Mouse (Mus musculus) kidney, embryonic 14.5 days (tissue): ENCODE measurements around the gene Foxc1. TPM values are rescaled to one million over a fixed set of nuclear protein-coding genes. Genes with fewer than 3 reads are reported as not detected.
A peak's percentile ranks its signal among the peaks of the same experiment; 100 is the strongest.

Experiments used
- ATAC-seq: fragments of 200-750 bp; cut with Nextera tagmentation; 2 replicates; pipeline ENCODE4 v1.8.0; 2017; ENCODE audit warnings: moderate number of reproducible peaks, mild to moderate bottlenecking, moderate TSS enrichment, moderate library complexity; ENCODE audit not compliant: low FRiP score, low TSS enrichment
- H3K27ac ChIP-seq: fragments of 300-500 bp; sonication (generic); 2 replicates; pipeline ENCODE4 v1.5.1; 2014; ENCODE audit warnings: low read depth, mild to moderate bottlenecking, low read length, moderate library complexity, mixed read lengths
- H3K27me3 ChIP-seq: fragments of 300-500 bp; sonication (generic); 2 replicates; pipeline ENCODE4 v1.6.1; 2014; ENCODE audit warnings: mild to moderate bottlenecking, low read length; ENCODE audit not compliant: control insufficient read depth, insufficient read depth
- H3K36me3 ChIP-seq: fragments of 300-500 bp; sonication (generic); 2 replicates; pipeline ENCODE4 v1.6.1; 2014; ENCODE audit warnings: low read length, mixed read lengths; ENCODE audit not compliant: control insufficient read depth, insufficient read depth
- H3K4me1 ChIP-seq: fragments of 300-500 bp; sonication (generic); 2 replicates; pipeline ENCODE4 v1.6.1; 2014; ENCODE audit warnings: low read length, mixed read lengths; ENCODE audit not compliant: control insufficient read depth, insufficient read depth
- H3K4me2 ChIP-seq: fragments of 300-500 bp; sonication (generic); replicated peaks from 2 replicates; pipeline ENCODE4 v1.6.1; 2014; ENCODE audit warnings: low read depth, mild to moderate bottlenecking, low read length
- H3K4me3 ChIP-seq: fragments of 300-500 bp; sonication (generic); 2 replicates; pipeline ENCODE4 v1.5.1; 2014; ENCODE audit warnings: mild to moderate bottlenecking, low read length
- H3K9ac ChIP-seq: fragments of 300-500 bp; sonication (generic); 2 replicates; pipeline ENCODE4 v1.6.1; 2014; ENCODE audit warnings: low read depth, mild to moderate bottlenecking, low read length, moderate library complexity
- H3K9me3 ChIP-seq: fragments of 300-500 bp; sonication (generic); 2 replicates; pipeline ENCODE4 v1.6.1; 2016; ENCODE audit warnings: low read length; ENCODE audit not compliant: control insufficient read depth
- WGBS: fragments of 180-500 bp; shearing (Covaris S2); extraction: QIAGEN DNeasy Blood & Tissue Kit; methylation state at CpG from one replicate; pipeline ENCODE4 v1.1.7; 2014; 5-methylcytosine and 5-hydroxymethylcytosine counted together
- polyA plus RNA-seq: library from polyadenylated mRNA; unstranded; fragments of >200 nt; fragmentation: Nextera tagmentation; extraction: Ambion mirVana; gene quantifications from 2 replicates; pipeline ENCODE4 v1.2.1, GENCODE M21; 2014

Foxc1 gene
- polyA plus RNA-seq, 1 experiment from 2014 or later = 9.9 TPM

DNA sequence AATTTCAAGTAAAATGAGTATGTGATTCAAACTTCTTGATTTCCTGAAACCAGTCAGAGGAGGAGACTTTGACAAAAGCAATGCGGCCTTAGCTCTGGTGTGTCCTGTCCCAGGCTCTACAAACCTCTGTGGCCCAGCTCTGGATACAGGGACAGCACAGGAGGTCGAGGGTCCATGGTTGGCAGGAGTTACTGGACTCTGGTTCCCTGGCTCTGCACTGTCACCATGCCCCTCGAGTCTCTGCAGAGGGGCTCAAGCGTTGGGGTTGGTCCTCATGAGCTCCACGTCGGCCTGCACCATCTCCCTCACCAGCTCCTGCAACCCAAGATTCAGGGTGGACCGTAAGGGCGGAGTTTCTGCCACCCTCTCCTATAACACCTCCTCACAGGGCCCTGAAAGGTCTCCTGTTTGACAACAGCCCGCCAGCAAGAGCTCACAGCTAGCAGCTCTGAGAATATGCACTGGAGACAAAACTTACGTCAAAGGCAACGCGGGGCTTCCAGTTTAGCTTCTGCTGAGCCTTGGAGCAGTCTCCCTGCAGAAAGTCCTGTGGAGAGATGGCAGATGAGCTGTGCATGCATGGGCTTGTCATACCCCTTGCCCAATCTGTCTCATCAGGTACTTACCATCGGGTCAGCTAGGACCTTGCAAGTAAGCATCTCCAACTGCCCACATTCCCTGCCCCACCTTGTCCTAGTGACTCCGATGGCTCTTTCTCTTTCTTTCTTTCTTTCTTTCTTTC lies 13.4 kb downstream of the Foxc1 start:
- Histone ChIP-seq H3K36me3 (no peaks in the 10 kb centered on the region), H3K9ac (no peak overlapping the region), H3K4me3 (no peak overlapping the region), H3K4me1 (peaks cover 69% of the 10 kb centered on the region), H3K27me3 (no peaks in the 10 kb centered on the region), H3K27ac (no peak overlapping the region), H3K4me2 (no peak overlapping the region; the same call in 1 of the 2 replicates), H3K9me3 (no peaks in the 10 kb centered on the region)
- 36% methylated on average over 14 of the region's 14 CpGs for WGBS
- ATAC-seq = no peak

DNA sequence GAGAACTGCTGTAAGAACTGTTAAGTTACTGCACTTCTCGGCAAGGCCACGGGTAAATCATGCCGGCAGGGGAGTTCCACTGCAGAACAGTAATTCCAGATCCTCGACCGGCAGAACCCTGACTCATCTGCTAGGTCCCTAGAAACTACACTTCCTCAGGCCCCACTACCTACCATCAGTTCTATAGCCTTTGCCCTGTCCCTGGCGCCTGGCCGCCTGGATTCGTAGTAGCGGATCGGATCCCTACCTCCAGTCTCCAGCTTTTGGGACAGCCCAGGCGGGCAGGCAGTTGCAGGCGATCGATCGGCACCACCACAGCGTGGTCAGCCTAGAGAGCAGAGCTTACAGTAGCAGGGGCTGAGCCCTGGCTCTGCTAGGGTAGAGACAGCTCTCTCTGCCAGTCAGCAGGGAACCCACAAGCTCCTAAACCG lies 14.2 kb downstream of the Foxc1 start:
- peak; percentile 24; the same call in 1 of the 2 replicates for ATAC-seq
- H3K4me2 ChIP-seq = peak overlapping the region; percentile 38
- H3K4me3 ChIP-seq = 0 out of 2 replicates have a peak overlapping the region, but pooled peaks have one; percentile 1
- 5% methylated on average over 16 of the region's 16 CpGs for WGBS
- H3K27ac ChIP-seq = no peak overlapping the region
- H3K4me1 ChIP-seq = peaks cover 61% of the 10 kb centered on the region
- H3K27me3 ChIP-seq = no peaks in the 10 kb centered on the region
- 0 out of 2 replicates have a peak overlapping the region, but pooled peaks have one; percentile 36 for H3K9ac ChIP-seq
- no peaks in the 10 kb centered on the region for H3K9me3 ChIP-seq
- no peaks in the 10 kb centered on the region for H3K36me3 ChIP-seq

- Histone ChIP-seq H3K4me2 (peak overlapping the region; percentile 38), H3K9me3 (no peaks in the 10 kb centered on the region), H3K27me3 (no peaks in the 10 kb centered on the region), H3K9ac (0 out of 2 replicates have a peak overlapping the region, but pooled peaks have one; percentile 36), H3K4me1 (peaks cover 57% of the 10 kb centered on the region), H3K4me3 (0 out of 2 replicates have a peak overlapping the region, but pooled peaks have one; percentile 1), H3K27ac (no peak overlapping the region), H3K36me3 (no peaks in the 10 kb centered on the region)
- no peak for ATAC-seq
- WGBS = 23% methylated on average over 6 of the region's 6 CpGs
Observed at GRCm38 (mm10) chr13:31821050-31821449, 14.6 kb downstream of the Foxc1 start.

DNA sequence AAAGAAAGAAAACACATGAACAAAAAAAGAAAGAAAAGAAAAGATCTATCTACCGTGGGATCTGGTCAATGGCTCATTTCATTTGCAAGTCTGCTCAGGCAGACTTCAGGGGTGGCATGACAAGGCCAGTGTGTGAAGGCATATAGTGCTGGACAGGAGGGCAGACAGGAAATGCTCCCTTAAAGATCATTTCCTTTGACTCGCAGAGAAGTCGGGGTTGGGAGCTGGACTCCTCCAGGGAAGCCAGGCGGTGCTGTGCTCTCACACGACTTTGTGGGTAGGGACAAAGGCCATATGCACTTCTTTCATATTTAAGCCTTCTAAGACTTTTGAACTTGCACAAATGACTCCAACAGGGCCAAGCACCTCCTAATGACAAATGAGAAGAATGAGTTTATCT lies 16.9 kb downstream of the Foxc1 start:
- Histone ChIP-seq H3K27ac (no peak overlapping the region), H3K4me1 (peaks cover 49% of the 10 kb centered on the region), H3K9ac (no peak overlapping the region), H3K9me3 (no peaks in the 10 kb centered on the region), H3K4me2 (no peak overlapping the region), H3K4me3 (no peak overlapping the region), H3K27me3 (no peaks in the 10 kb centered on the region), H3K36me3 (no peaks in the 10 kb centered on the region)
- ATAC-seq = no peak
- WGBS = 18% methylated on average over 5 of the region's 5 CpGs

GRCm38 (mm10) chr13:31825180-31825579 lies 18.7 kb downstream of the Foxc1 start:
- Histone ChIP-seq H3K9me3 (no peaks in the 10 kb centered on the region), H3K36me3 (no peaks in the 10 kb centered on the region), H3K27ac (no peak overlapping the region), H3K4me2 (no peak overlapping the region), H3K27me3 (no peaks in the 10 kb centered on the region), H3K4me3 (no peak overlapping the region), H3K4me1 (peaks cover 32% of the 10 kb centered on the region), H3K9ac (no peak overlapping the region)
- 95% methylated on average over 1 of the region's 1 CpGs for WGBS
- ATAC-seq = no peak

DNA sequence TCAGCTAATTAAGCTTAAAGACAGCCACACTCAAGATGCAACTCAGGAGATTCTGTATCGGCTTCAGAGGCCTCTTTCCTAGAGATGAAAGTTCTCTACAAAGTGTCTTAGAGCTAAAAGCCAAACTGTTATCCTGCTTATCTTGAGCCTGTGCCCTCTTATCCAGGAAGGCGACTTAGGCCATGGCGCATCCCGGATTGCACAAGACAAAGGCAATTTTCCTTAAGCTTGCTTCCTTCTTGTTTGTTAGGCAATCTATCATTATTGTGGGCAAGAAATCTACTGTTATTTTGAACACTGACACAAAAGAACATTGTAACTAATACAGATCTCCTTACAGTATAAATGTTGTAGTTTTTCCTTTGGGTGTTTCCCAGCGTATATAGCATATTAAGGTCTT lies 20.7 kb downstream of the Foxc1 start:
- Histone ChIP-seq H3K9ac (no peak overlapping the region), H3K36me3 (no peaks in the 10 kb centered on the region), H3K27ac (no peak overlapping the region), H3K4me1 (peaks cover 17% of the 10 kb centered on the region), H3K4me3 (no peak overlapping the region), H3K9me3 (no peaks in the 10 kb centered on the region), H3K27me3 (no peaks in the 10 kb centered on the region), H3K4me2 (no peak overlapping the region)
- no peak for ATAC-seq
- WGBS = 91% methylated on average over 5 of the region's 5 CpGs

- ATAC-seq = no peak
- Histone ChIP-seq H3K9me3 (no peaks in the 10 kb centered on the region), H3K36me3 (no peaks in the 10 kb centered on the region), H3K4me1 (peaks cover 10% of the 10 kb centered on the region), H3K9ac (no peak overlapping the region), H3K27ac (no peak overlapping the region), H3K27me3 (no peaks in the 10 kb centered on the region), H3K4me2 (no peak overlapping the region), H3K4me3 (no peak overlapping the region)
- 49% methylated on average over 3 of the region's 3 CpGs for WGBS
Observed at GRCm38 (mm10) chr13:31827820-31828332, 21.4 kb downstream of the Foxc1 start.

DNA sequence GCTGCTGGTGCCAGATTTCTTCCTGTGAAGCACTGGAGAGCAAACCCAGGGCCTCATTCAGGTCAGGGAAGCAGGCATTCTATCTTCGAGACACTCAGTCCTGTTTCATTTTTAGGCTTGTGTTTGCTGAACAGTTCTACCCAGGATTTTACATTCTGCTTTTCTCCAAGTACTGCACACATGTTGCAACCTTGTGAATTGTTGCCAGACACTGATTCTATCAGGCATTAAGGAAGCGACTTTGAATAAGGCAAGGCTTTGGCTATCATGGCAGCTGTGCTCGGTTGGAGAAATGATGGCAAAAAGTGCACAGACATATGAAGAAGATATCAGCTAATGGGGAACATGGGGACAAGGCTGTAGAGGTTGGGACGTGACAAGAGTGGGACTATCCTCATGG lies 22.0 kb downstream of the Foxc1 start:
- H3K9me3 ChIP-seq = no peaks in the 10 kb centered on the region
- H3K4me3 ChIP-seq = no peak overlapping the region
- H3K27me3 ChIP-seq = no peaks in the 10 kb centered on the region

GRCm38 (mm10) chr13:31830332-31830731 lies 23.9 kb downstream of the Foxc1 start:
- H3K36me3 ChIP-seq = no peaks in the 10 kb centered on the region
- H3K4me1 ChIP-seq = no peaks in the 10 kb centered on the region; the same call in 1 of the 2 replicates
- H3K27ac ChIP-seq = no peak overlapping the region
- ATAC-seq = no peak
- H3K27me3 ChIP-seq = no peaks in the 10 kb centered on the region
- H3K9ac ChIP-seq = no peak overlapping the region
- WGBS = 36% methylated on average over 9 of the region's 9 CpGs
- H3K4me3 ChIP-seq = no peak overlapping the region
- no peaks in the 10 kb centered on the region for H3K9me3 ChIP-seq
- no peak overlapping the region for H3K4me2 ChIP-seq

More for the DNA sequence above, 22.0 kb downstream of the Foxc1 start:
- Histone ChIP-seq H3K4me1 (peaks cover 6% of the 10 kb centered on the region), H3K4me2 (no peak overlapping the region), H3K27ac (no peak overlapping the region), H3K36me3 (no peaks in the 10 kb centered on the region), H3K9ac (no peak overlapping the region)
- no peak for ATAC-seq
- WGBS = 83% methylated on average over 4 of the region's 4 CpGs
